Mouse (Mus musculus): ENCODE results near the gene Swap70. TPM values are rescaled to one million over a fixed set of nuclear protein-coding genes. Genes with fewer than 3 reads are reported as not detected.
"Not testable (repeated sequence)": the region's sequence is repeated elsewhere in the genome, so short reads cannot be mapped to it uniquely, and the experiment has no call there.

Gene Swap70
- 10 to 100 TPM; 12.1 to 14.6 TPM for total RNA-seq (2021)
- long read RNA-seq, experiment 1, full-length matches to known transcripts = 8 of 10 reads
- long read RNA-seq, experiment 1, partial matches to known transcripts = 2 of 10 reads
- long read RNA-seq, experiment 1, other reads (novel, unspliced or antisense) = 0 of 10 reads
- long read RNA-seq, experiment 2, full-length matches to known transcripts = 12 of 14 reads
- long read RNA-seq, experiment 2, partial matches to known transcripts = 1 of 14 reads
- long read RNA-seq, experiment 2, other reads (novel, unspliced or antisense) = 1 of 14 reads

- DNase-seq (ENCODE audit: low spot score in 2 of 2) = peak; percentile 67
Measured at GRCm38 (mm10) chr7:110221586-110222481, at the start of gene Swap70. TSS of gene Swap70 (plus strand) at chr7:110221711.

- no peak for DNase-seq (ENCODE audit: low spot score in 2 of 2)
Measured at GRCm38 (mm10) chr7:110179208-110179607, 42.3 kb upstream of the Swap70 start.

- no peak for DNase-seq (ENCODE audit: low spot score in 2 of 2)
Measured at GRCm38 (mm10) chr7:110180613-110181012, 40.9 kb upstream of the Swap70 start.

GRCm38 (mm10) chr7:110181446-110181845 lies 40.1 kb upstream of the Swap70 start:
- DNase-seq (ENCODE audit: low spot score in 2 of 2) = no peak

GRCm38 (mm10) chr7:110184608-110185007 lies 36.9 kb upstream of the Swap70 start:
- no peak for DNase-seq (ENCODE audit: low spot score in 2 of 2)

GRCm38 (mm10) chr7:110189951-110190350 lies 31.6 kb upstream of the Swap70 start:
- DNase-seq (ENCODE audit: low spot score in 2 of 2) = no peak

- no peak for DNase-seq (ENCODE audit: low spot score in 2 of 2)
Measured at GRCm38 (mm10) chr7:110193186-110193585, 28.3 kb upstream of the Swap70 start.

GRCm38 (mm10) chr7:110197176-110197575 lies 24.3 kb upstream of the Swap70 start:
- no peak for DNase-seq (ENCODE audit: low spot score in 2 of 2)

GRCm38 (mm10) chr7:110201933-110202332 lies 19.6 kb upstream of the Swap70 start:
- DNase-seq (ENCODE audit: low spot score in 2 of 2) = no peak

GRCm38 (mm10) chr7:110204208-110204607 lies 17.3 kb upstream of the Swap70 start:
- no peak for DNase-seq (ENCODE audit: low spot score in 2 of 2)

- no peak for DNase-seq (ENCODE audit: low spot score in 2 of 2)
Measured at GRCm38 (mm10) chr7:110208341-110208740, 13.2 kb upstream of the Swap70 start.

GRCm38 (mm10) chr7:110209422-110209821 lies 12.1 kb upstream of the Swap70 start:
- DNase-seq (ENCODE audit: low spot score in 2 of 2) = no peak

GRCm38 (mm10) chr7:110211025-110211424 lies 10.5 kb upstream of the Swap70 start:
- no peak for DNase-seq (ENCODE audit: low spot score in 2 of 2)

- no peak for DNase-seq (ENCODE audit: low spot score in 2 of 2)
Measured at GRCm38 (mm10) chr7:110214882-110215281, 6.6 kb upstream of the Swap70 start.

- no peak for DNase-seq (ENCODE audit: low spot score in 2 of 2)
Measured at GRCm38 (mm10) chr7:110221051-110221585, 393 bp upstream of the Swap70 start.

GRCm38 (mm10) chr7:110222583-110223182 lies 1.2 kb downstream of the Swap70 start:
- no peak for DNase-seq (ENCODE audit: low spot score in 2 of 2)

GRCm38 (mm10) chr7:110223727-110224510 lies 2.4 kb downstream of the Swap70 start:
- no peak for DNase-seq (ENCODE audit: low spot score in 2 of 2)

- no peak for DNase-seq (ENCODE audit: low spot score in 2 of 2)
Measured at GRCm38 (mm10) chr7:110226484-110226883, 5.0 kb downstream of the Swap70 start.

- DNase-seq (ENCODE audit: low spot score in 2 of 2) = no peak
Measured at GRCm38 (mm10) chr7:110229967-110230366, 8.5 kb downstream of the Swap70 start.

- not testable (repeated sequence) for DNase-seq (ENCODE audit: low spot score in 2 of 2)
Measured at GRCm38 (mm10) chr7:110231127-110231526, 9.6 kb downstream of the Swap70 start.

- DNase-seq (ENCODE audit: low spot score in 2 of 2) = no peak
Measured at GRCm38 (mm10) chr7:110236085-110236484, 14.6 kb downstream of the Swap70 start.
